Mouse (Mus musculus): ENCODE data around the gene Hinfp.
"Not testable (repeated sequence)": the region's sequence is repeated elsewhere in the genome, so short reads cannot be mapped to it uniquely, and the experiment has no call there.

The Hinfp gene

GRCm38 (mm10) chr9:44311136-44312134 is 6.0 kb upstream of the Hinfp start:
- DNase-seq (ENCODE audit: low spot score) = no peak

GRCm38 (mm10) chr9:44310750-44311135 is 5.3 kb upstream of the Hinfp start:
- DNase-seq (ENCODE audit: low spot score) = no peak

- no peak for DNase-seq (ENCODE audit: low spot score)
Measured at GRCm38 (mm10) chr9:44309756-44310155, 4.3 kb upstream of the Hinfp start.

- DNase-seq (ENCODE audit: low spot score) = no peak
Measured at GRCm38 (mm10) chr9:44307248-44307647, 1.8 kb upstream of the Hinfp start.

- DNase-seq (ENCODE audit: low spot score) = no peak
Measured at GRCm38 (mm10) chr9:44306532-44306931, 1.1 kb upstream of the Hinfp start.

- not testable (repeated sequence) for DNase-seq (ENCODE audit: low spot score)
Measured at GRCm38 (mm10) chr9:44300001-44300400, 5.5 kb downstream of the Hinfp start.

- DNase-seq (ENCODE audit: low spot score) = no peak
Measured at GRCm38 (mm10) chr9:44292490-44292889, 13.0 kb downstream of the Hinfp start.

GRCm38 (mm10) chr9:44288959-44289291 is 16.5 kb downstream of the Hinfp start:
- no peak for DNase-seq (ENCODE audit: low spot score)

- no peak for DNase-seq (ENCODE audit: low spot score)
Measured at GRCm38 (mm10) chr9:44288076-44288958, 17.2 kb downstream of the Hinfp start, which contains the start of gene Abcg4. Gene Abcg4, minus strand, starts transcription at chr9:44288615.

GRCm38 (mm10) chr9:44287401-44288075 is 17.9 kb downstream of the Hinfp start:
- no peak for DNase-seq (ENCODE audit: low spot score)

GRCm38 (mm10) chr9:44287003-44287400 is 18.5 kb downstream of the Hinfp start:
- DNase-seq (ENCODE audit: low spot score) = no peak

- no peak for DNase-seq (ENCODE audit: low spot score)
Measured at GRCm38 (mm10) chr9:44286256-44286850, 19.1 kb downstream of the Hinfp start.

- no peak for DNase-seq (ENCODE audit: low spot score)
Measured at GRCm38 (mm10) chr9:44283183-44283582, 22.3 kb downstream of the Hinfp start.

- DNase-seq (ENCODE audit: low spot score) = no peak
Measured at GRCm38 (mm10) chr9:44269973-44270372, 35.5 kb downstream of the Hinfp start.

GRCm38 (mm10) chr9:44269077-44269476 is 36.4 kb downstream of the Hinfp start:
- DNase-seq (ENCODE audit: low spot score) = no peak

- no peak for DNase-seq (ENCODE audit: low spot score)
Measured at GRCm38 (mm10) chr9:44268432-44268831, 37.0 kb downstream of the Hinfp start, which contains the start of gene Nlrx1. Gene Nlrx1, minus strand, starts transcription at chr9:44268599.

- peak; percentile 57 for DNase-seq (ENCODE audit: low spot score)
Measured at GRCm38 (mm10) chr9:44268027-44268360, 37.5 kb downstream of the Hinfp start.

GRCm38 (mm10) chr9:44267319-44268026 is 38.0 kb downstream of the Hinfp start:
- DNase-seq (ENCODE audit: low spot score) = no peak

GRCm38 (mm10) chr9:44266478-44267226 is 38.8 kb downstream of the Hinfp start:
- DNase-seq (ENCODE audit: low spot score) = no peak

GRCm38 (mm10) chr9:44261388-44261787 is 44.1 kb downstream of the Hinfp start:
- no peak for DNase-seq (ENCODE audit: low spot score)
